Mouse (Mus musculus): ENCODE results near the gene Gpr85.
"Not testable (repeated sequence)": the region's sequence is repeated elsewhere in the genome, so short reads cannot be mapped to it uniquely, and the experiment has no call there.

Gene Gpr85

GRCm38 (mm10) chr6:13839345-13840054, at the start of gene Gpr85:
Gpr85 (minus strand) TSS chr6:13839942.
- no peak for DNase-seq

GRCm38 (mm10) chr6:13884877-13885592, 45.3 kb upstream of the Gpr85 start:
- no peak for DNase-seq

GRCm38 (mm10) chr6:13882919-13883318, 43.2 kb upstream of the Gpr85 start:
- DNase-seq, result no peak

- no peak for DNase-seq
These were observed 34.2 kb upstream of the Gpr85 start for GRCm38 (mm10) chr6:13873959-13874358.

- peak; percentile 5 for DNase-seq
These were observed 32.3 kb upstream of the Gpr85 start for GRCm38 (mm10) chr6:13872076-13872475.

GRCm38 (mm10) chr6:13871625-13871958, 31.9 kb upstream of the Gpr85 start:
- no peak for DNase-seq

- peak; percentile 94 for DNase-seq
These were observed 31.3 kb upstream of the Gpr85 start, which contains the start of gene 2610001J05Rik for GRCm38 (mm10) chr6:13870919-13871624. 2610001J05Rik (minus strand) TSS chr6:13871518.

- DNase-seq, result peak; percentile 3
These were observed 30.6 kb upstream of the Gpr85 start for GRCm38 (mm10) chr6:13870289-13870741.

- DNase-seq, result no peak
These were observed 20.9 kb upstream of the Gpr85 start for GRCm38 (mm10) chr6:13860596-13860995.

GRCm38 (mm10) chr6:13859877-13860585, 20.3 kb upstream of the Gpr85 start:
- DNase-seq, result no peak

- no peak for DNase-seq
These were observed 14.5 kb upstream of the Gpr85 start for GRCm38 (mm10) chr6:13854230-13854629.

- no peak for DNase-seq
These were observed 13.5 kb upstream of the Gpr85 start for GRCm38 (mm10) chr6:13853244-13853643.

- not testable (repeated sequence) for DNase-seq
These were observed 6.3 kb upstream of the Gpr85 start for GRCm38 (mm10) chr6:13846031-13846430.

GRCm38 (mm10) chr6:13838677-13839344, 931 bp downstream of the Gpr85 start:
- peak; percentile 67 for DNase-seq

- DNase-seq, result no peak
These were observed 1.6 kb downstream of the Gpr85 start for GRCm38 (mm10) chr6:13837916-13838676.

GRCm38 (mm10) chr6:13836967-13837570, 2.7 kb downstream of the Gpr85 start:
- DNase-seq, result no peak

GRCm38 (mm10) chr6:13835720-13836665, 3.7 kb downstream of the Gpr85 start:
- DNase-seq, result no peak

GRCm38 (mm10) chr6:13832770-13833169, 7.0 kb downstream of the Gpr85 start:
- DNase-seq, result no peak

- no peak for DNase-seq
These were observed 10.9 kb downstream of the Gpr85 start for GRCm38 (mm10) chr6:13828877-13829276.

GRCm38 (mm10) chr6:13816661-13817060, 23.1 kb downstream of the Gpr85 start:
- DNase-seq, result peak; percentile 71
